Mouse (Mus musculus) spleen, adult 2 months (tissue): ENCODE measurements around the gene Sgk1. TPM values are rescaled to one million over a fixed set of nuclear protein-coding genes. Genes with fewer than 3 reads are reported as not detected.
A peak's percentile ranks its signal among the peaks of the same experiment; 100 is the strongest.
"Not testable (repeated sequence)": the region's sequence is repeated elsewhere in the genome, so short reads cannot be mapped to it uniquely, and the experiment has no call there.

Source experiments
- DNase-seq, 2 experiments: peaks; one replicate each; pipeline versions ENCODE4 v3.0.0 to v3.0.0-alpha.2; 2012 to 2021; ENCODE audit warnings: low spot score in 2 of 2, low read depth in 1 of 2
- H3K27ac ChIP-seq: fragments of 200-500 bp; 2 replicates; pipeline ENCODE4 v1.5.1; 2012; ENCODE audit warnings: low read length, inconsistent platforms; ENCODE audit not compliant: insufficient read depth
- H3K27me3 ChIP-seq: fragments of 200-500 bp; 2 replicates; pipeline ENCODE4 v1.6.1; 2012; ENCODE audit warnings: mild to moderate bottlenecking, moderate library complexity, low read length, inconsistent platforms; ENCODE audit not compliant: control insufficient read depth, insufficient read depth
- H3K36me3 ChIP-seq: fragments of 200-500 bp; 2 replicates; pipeline ENCODE4 v1.6.1; 2012; ENCODE audit warnings: mild to moderate bottlenecking, low read length, inconsistent platforms; ENCODE audit not compliant: control insufficient read depth, insufficient read depth
- H3K4me1 ChIP-seq: fragments of 200-500 bp; 2 replicates; pipeline ENCODE4 v1.6.1; 2011; ENCODE audit warnings: inconsistent platforms; ENCODE audit not compliant: control insufficient read depth, insufficient read depth, insufficient read length
- H3K4me3 ChIP-seq: fragments of 200-500 bp; 2 replicates; pipeline ENCODE4 v1.5.1; 2011; ENCODE audit warnings: mild to moderate bottlenecking, inconsistent platforms; ENCODE audit not compliant: insufficient read depth, insufficient read length; ENCODE audit errors: extremely low read depth
- CTCF ChIP-seq: fragments of 200-500 bp; IDR thresholded peaks from 2 replicates; pipeline ENCODE4 v1.5.1; 2011; ENCODE audit warnings: mild to moderate bottlenecking, inconsistent platforms; ENCODE audit not compliant: insufficient read depth, insufficient read length, insufficient replicate concordance; ENCODE audit errors: extremely low read depth
- POLR2A ChIP-seq: fragments of 200-500 bp; IDR thresholded peaks from 2 replicates; pipeline ENCODE4 v1.6.1; 2011; ENCODE audit warnings: low read depth, low read length, inconsistent platforms
- WGBS: fragments of 180-500 bp; shearing (Covaris S2); methylation state at CpG from one replicate; pipeline ENCODE4 v1.1.7; 2018; 5-methylcytosine and 5-hydroxymethylcytosine counted together
- polyA plus RNA-seq: library from polyadenylated mRNA; depleted of rRNA; stranded (reverse); fragments of >200 nt; gene quantifications from 2 replicates; pipeline ENCODE4 v1.2.3, GENCODE M21; 2012

Gene Sgk1
- polyA plus RNA-seq, 1 experiment = 15.8 TPM

- TF ChIP-seq POLR2A (no peak), CTCF (no peak)
- Histone ChIP-seq H3K27me3 (no peaks in the 10 kb centered on the region), H3K36me3 (no peaks in the 10 kb centered on the region), H3K4me3 (no peak overlapping the region), H3K27ac (peak overlapping the region; percentile 38; the same call in 1 of the 2 replicates), H3K4me1 (no peaks in the 10 kb centered on the region; the same call in 1 of the 2 replicates)
- no peak for DNase-seq
- WGBS = 57% methylated on average over 4 of the region's 4 CpGs
These were observed 8.3 kb downstream of the Sgk1 start for GRCm38 (mm10) chr10:21890293-21890692.

- Histone ChIP-seq H3K36me3 (no peaks in the 10 kb centered on the region), H3K27me3 (no peaks in the 10 kb centered on the region), H3K4me3 (no peak overlapping the region), H3K4me1 (no peaks in the 10 kb centered on the region; the same call in 1 of the 2 replicates), H3K27ac (no peak overlapping the region)
- WGBS = 92% methylated on average over 7 of the region's 7 CpGs
- TF ChIP-seq CTCF = no peak
- no peak for TF ChIP-seq POLR2A
- no peak for DNase-seq
These were observed 9.5 kb downstream of the Sgk1 start for GRCm38 (mm10) chr10:21891442-21891841.

GRCm38 (mm10) chr10:21892104-21892503, 10.1 kb downstream of the Sgk1 start:
- no peaks in the 10 kb centered on the region for H3K36me3 ChIP-seq
- 91% methylated on average over 4 of the region's 4 CpGs for WGBS

GRCm38 (mm10) chr10:21898417-21898816, 16.4 kb downstream of the Sgk1 start:
- 91% methylated on average over 4 of the region's 4 CpGs for WGBS
- H3K27ac ChIP-seq = no peak overlapping the region
- no peak overlapping the region for H3K4me3 ChIP-seq
- H3K27me3 ChIP-seq = no peaks in the 10 kb centered on the region
- TF ChIP-seq CTCF = no peak
- no peak for TF ChIP-seq POLR2A
- peaks cover 3% of the 10 kb centered on the region; the same call in 1 of the 2 replicates for H3K4me1 ChIP-seq
- no peaks in the 10 kb centered on the region for H3K36me3 ChIP-seq
- no peak for DNase-seq

More at GRCm38 (mm10) chr10:21892104-21892503, 10.1 kb downstream of the Sgk1 start:
- no peak overlapping the region for H3K4me3 ChIP-seq
- TF ChIP-seq CTCF (no peak), POLR2A (no peak)
- no peak for DNase-seq
- no peaks in the 10 kb centered on the region; the same call in 1 of the 2 replicates for H3K4me1 ChIP-seq
- no peak overlapping the region for H3K27ac ChIP-seq
- H3K27me3 ChIP-seq = no peaks in the 10 kb centered on the region

- DNase-seq, H3K36me3 ChIP-seq, H3K27me3 ChIP-seq, H3K4me3 ChIP-seq, H3K4me1 ChIP-seq, H3K27ac ChIP-seq: not testable (repeated sequence)
- WGBS = 94% methylated on average over 17 of the region's 17 CpGs
These were observed 16.9 kb downstream of the Sgk1 start for GRCm38 (mm10) chr10:21898851-21899250.

- H3K4me1 ChIP-seq = peaks cover 3% of the 10 kb centered on the region; the same call in 1 of the 2 replicates
- 92% methylated on average over 3 of the region's 3 CpGs for WGBS
- TF ChIP-seq POLR2A (no peak), CTCF (no peak)
- no peak overlapping the region for H3K27ac ChIP-seq
- no peaks in the 10 kb centered on the region for H3K36me3 ChIP-seq
- H3K27me3 ChIP-seq = no peaks in the 10 kb centered on the region
- no peak for DNase-seq
- no peak overlapping the region for H3K4me3 ChIP-seq
These were observed 17.4 kb downstream of the Sgk1 start for GRCm38 (mm10) chr10:21899397-21899796.

GRCm38 (mm10) chr10:21902152-21903140, 20.5 kb downstream of the Sgk1 start:
- WGBS = 51% methylated on average over 10 of the region's 10 CpGs
- Histone ChIP-seq H3K4me1 (peaks cover 14% of the 10 kb centered on the region), H3K4me3 (no peak overlapping the region), H3K27me3 (no peaks in the 10 kb centered on the region), H3K36me3 (no peaks in the 10 kb centered on the region), H3K27ac (no peak overlapping the region)
- TF ChIP-seq CTCF (no peak), POLR2A (no peak)
- no peak for DNase-seq
